Mouse (Mus musculus): ENCODE results near the gene Rnf167. TPM values are rescaled to one million over a fixed set of nuclear protein-coding genes. Genes with fewer than 3 reads are reported as not detected.

Gene Rnf167
- polyA plus RNA-seq, 1 experiment from 2014 or later, result 75.1 TPM

- ATAC-seq (replicated peaks; ENCODE audit: insufficient number of reproducible peaks, insufficient read depth, low FRiP score, low read depth), result no peak
- Histone ChIP-seq H3K4me1 (replicated peaks) (peaks cover 62% of the 10 kb centered on the region), H3K27me3 (no peaks in the 10 kb centered on the region), H3K36me3 (peaks cover 37% of the 10 kb centered on the region), H3K9me3 (replicated peaks) (no peaks in the 10 kb centered on the region), H3K9ac (no peak overlapping the region), H3K4me2 (peak overlapping the region; percentile 7; the same call in 1 of the 2 replicates), H3K4me3 (no peak overlapping the region), H3K27ac (peak overlapping the region; percentile 28)
- WGBS, result 64% methylated on average over 12 of the region's 12 CpGs
These were observed 3.5 kb downstream of the Rnf167 start for GRCm38 (mm10) chr11:70650322-70651175.

GRCm38 (mm10) chr11:70651391-70651790 lies 4.4 kb downstream of the Rnf167 start:
- Histone ChIP-seq H3K27ac (peak overlapping the region; percentile 28; the same call in 1 of the 2 replicates), H3K9ac (no peak overlapping the region), H3K4me2 (peak overlapping the region; percentile 93), H3K27me3 (no peaks in the 10 kb centered on the region), H3K36me3 (peaks cover 37% of the 10 kb centered on the region), H3K9me3 (replicated peaks) (no peaks in the 10 kb centered on the region), H3K4me1 (replicated peaks) (peaks cover 63% of the 10 kb centered on the region), H3K4me3 (0 out of 2 replicates have a peak overlapping the region, but pooled peaks have one; percentile 6)
- no peak for ATAC-seq (replicated peaks; ENCODE audit: insufficient number of reproducible peaks, insufficient read depth, low FRiP score, low read depth)
- WGBS, result 43% methylated on average over 2 of the region's 2 CpGs

GRCm38 (mm10) chr11:70652029-70652883 lies 5.2 kb downstream of the Rnf167 start:
- Histone ChIP-seq H3K4me3 (peak overlapping the region; percentile 98), H3K36me3 (peaks cover 37% of the 10 kb centered on the region), H3K9ac (peak overlapping the region; percentile 100), H3K4me2 (peak overlapping the region; percentile 93), H3K4me1 (replicated peaks) (peaks cover 72% of the 10 kb centered on the region), H3K27ac (peak overlapping the region; percentile 99), H3K9me3 (replicated peaks) (no peaks in the 10 kb centered on the region), H3K27me3 (no peaks in the 10 kb centered on the region)
- 47% methylated on average over 12 of the region's 12 CpGs for WGBS
- no peak for ATAC-seq (replicated peaks; ENCODE audit: insufficient number of reproducible peaks, insufficient read depth, low FRiP score, low read depth)

- Histone ChIP-seq H3K9me3 (replicated peaks) (no peaks in the 10 kb centered on the region), H3K9ac (peak overlapping the region; percentile 100), H3K4me2 (peak overlapping the region; percentile 93), H3K27ac (peak overlapping the region; percentile 99), H3K36me3 (peaks cover 37% of the 10 kb centered on the region), H3K27me3 (no peaks in the 10 kb centered on the region), H3K4me3 (peak overlapping the region; percentile 98), H3K4me1 (replicated peaks) (peaks cover 74% of the 10 kb centered on the region)
- ATAC-seq (replicated peaks; ENCODE audit: insufficient number of reproducible peaks, insufficient read depth, low FRiP score, low read depth), result no peak
- 34% methylated on average over 6 of the region's 6 CpGs for WGBS
These were observed 5.9 kb downstream of the Rnf167 start for GRCm38 (mm10) chr11:70652884-70653344.

- Histone ChIP-seq H3K9ac (peak overlapping the region; percentile 100), H3K36me3 (peaks cover 37% of the 10 kb centered on the region), H3K4me3 (peak overlapping the region; percentile 98), H3K27me3 (no peaks in the 10 kb centered on the region), H3K9me3 (replicated peaks) (no peaks in the 10 kb centered on the region), H3K4me2 (peak overlapping the region; percentile 93), H3K4me1 (replicated peaks) (peaks cover 74% of the 10 kb centered on the region), H3K27ac (peak overlapping the region; percentile 99)
- WGBS, result under 1% methylated on average over 60 of the region's 63 CpGs
- ATAC-seq (replicated peaks; ENCODE audit: insufficient number of reproducible peaks, insufficient read depth, low FRiP score, low read depth), result peak; percentile 27
These were observed 6.5 kb downstream of the Rnf167 start for GRCm38 (mm10) chr11:70653345-70654197.

GRCm38 (mm10) chr11:70654198-70654922 lies 7.3 kb downstream of the Rnf167 start, which contains the start of gene Pfn1:
TSS of gene Pfn1 (minus strand) at chr11:70654644.
- H3K27me3 ChIP-seq, result no peaks in the 10 kb centered on the region
- peaks cover 73% of the 10 kb centered on the region for H3K4me1 ChIP-seq (replicated peaks)
- H3K27ac ChIP-seq, result peak within 1 kb of the TSS; percentile 99
- under 1% methylated on average over 58 of the region's 61 CpGs for WGBS
- peak within 1 kb of the TSS; percentile 100 for H3K9ac ChIP-seq
- H3K36me3 ChIP-seq, result peaks cover 35% of the 10 kb centered on the region
- ATAC-seq (replicated peaks; ENCODE audit: insufficient number of reproducible peaks, insufficient read depth, low FRiP score, low read depth), result peak; percentile 21
- peak within 1 kb of the TSS; percentile 93 for H3K4me2 ChIP-seq
- H3K9me3 ChIP-seq (replicated peaks), result no peaks in the 10 kb centered on the region
- peak within 1 kb of the TSS; percentile 98 for H3K4me3 ChIP-seq

- H3K36me3 ChIP-seq, result peaks cover 28% of the 10 kb centered on the region
- no peaks in the 10 kb centered on the region for H3K27me3 ChIP-seq
- no peaks in the 10 kb centered on the region for H3K9me3 ChIP-seq (replicated peaks)
- peak overlapping the region; percentile 93 for H3K4me2 ChIP-seq
- peak overlapping the region; percentile 99 for H3K27ac ChIP-seq
- peak overlapping the region; percentile 98 for H3K4me3 ChIP-seq
- peak; percentile 33 for ATAC-seq (replicated peaks; ENCODE audit: insufficient number of reproducible peaks, insufficient read depth, low FRiP score, low read depth)
- peak overlapping the region; percentile 100 for H3K9ac ChIP-seq
- 0% methylated on average over 38 of the region's 48 CpGs for WGBS
- H3K4me1 ChIP-seq (replicated peaks), result peaks cover 67% of the 10 kb centered on the region
These were observed 8.0 kb downstream of the Rnf167 start for GRCm38 (mm10) chr11:70654923-70655570.

GRCm38 (mm10) chr11:70655571-70656455 lies 8.8 kb downstream of the Rnf167 start:
- WGBS, result under 1% methylated on average over 59 of the region's 61 CpGs
- H3K36me3 ChIP-seq, result peaks cover 27% of the 10 kb centered on the region
- peak; percentile 5; the same call in 1 of the 2 replicates for ATAC-seq (replicated peaks; ENCODE audit: insufficient number of reproducible peaks, insufficient read depth, low FRiP score, low read depth)
- peak overlapping the region; percentile 93 for H3K4me2 ChIP-seq
- H3K4me1 ChIP-seq (replicated peaks), result peaks cover 66% of the 10 kb centered on the region
- H3K4me3 ChIP-seq, result peak overlapping the region; percentile 98
- H3K27ac ChIP-seq, result peak overlapping the region; percentile 99
- H3K9ac ChIP-seq, result peak overlapping the region; percentile 100
- no peaks in the 10 kb centered on the region for H3K27me3 ChIP-seq
- H3K9me3 ChIP-seq (replicated peaks), result no peaks in the 10 kb centered on the region

GRCm38 (mm10) chr11:70656456-70656927 lies 9.5 kb downstream of the Rnf167 start:
- Histone ChIP-seq H3K36me3 (peaks cover 26% of the 10 kb centered on the region), H3K9me3 (replicated peaks) (no peaks in the 10 kb centered on the region), H3K9ac (peak overlapping the region; percentile 100), H3K4me1 (replicated peaks) (peaks cover 67% of the 10 kb centered on the region), H3K27me3 (no peaks in the 10 kb centered on the region), H3K27ac (peak overlapping the region; percentile 99), H3K4me3 (peak overlapping the region; percentile 98), H3K4me2 (peak overlapping the region; percentile 93)
- 4% methylated on average over 16 of the region's 16 CpGs for WGBS
- ATAC-seq (replicated peaks; ENCODE audit: insufficient number of reproducible peaks, insufficient read depth, low FRiP score, low read depth), result peak; percentile 38

Data from heart, embryonic 15.5 days (tissue).